Mouse (Mus musculus) heart, embryonic 14.5 days (tissue): ENCODE measurements at regions not wholly inside any gene's neighbourhood (a gene's known extent, or its start where the extent isn't known, plus 50 kb on each side); places are given as distances from the start of the nearest gene placed in this dataset.

Experiments used
- ATAC-seq: fragments of 200-750 bp; cut with Nextera tagmentation; 2 replicates; pipeline ENCODE4 v1.8.0; 2017; ENCODE audit warnings: low read depth, moderate TSS enrichment; ENCODE audit not compliant: insufficient number of reproducible peaks, insufficient read depth, low FRiP score
- H3K27ac ChIP-seq, 2 experiments: fragments of 200-500 bp in 1 of 2; fragments of 300-500 bp in 1 of 2; sonication (generic) in 1 of 2; replicated peaks in 1 of 2; 2 replicates each; pipeline ENCODE4 v1.5.1; 2012 to 2014; ENCODE audit warnings: low read depth in 2 of 2, low read length in 2 of 2, control low read depth in 1 of 2, mild to moderate bottlenecking in 1 of 2, mixed read lengths in 1 of 2; ENCODE audit not compliant: control insufficient read depth in 1 of 2, insufficient read depth in 1 of 2
- H3K27me3 ChIP-seq: fragments of 300-500 bp; sonication (generic); 2 replicates; pipeline ENCODE4 v1.6.1; 2014; ENCODE audit warnings: mild to moderate bottlenecking, low read length, control low read depth; ENCODE audit not compliant: control insufficient read depth, insufficient read depth
- H3K36me3 ChIP-seq: fragments of 300-500 bp; sonication (generic); 2 replicates; pipeline ENCODE4 v1.6.1; 2014; ENCODE audit warnings: mild to moderate bottlenecking, control low read depth, low read length, mixed read lengths; ENCODE audit not compliant: control insufficient read depth, insufficient read depth
- H3K4me1 ChIP-seq, 2 experiments: fragments of 200-500 bp in 1 of 2; fragments of 300-500 bp in 1 of 2; sonication (generic) in 1 of 2; 2 replicates each; pipeline ENCODE4 v1.6.1; 2012 to 2014; ENCODE audit warnings: low read length in 2 of 2, control low read depth in 1 of 2, mixed read lengths in 1 of 2; ENCODE audit not compliant: control insufficient read depth in 2 of 2, insufficient read depth in 2 of 2
- H3K4me2 ChIP-seq: fragments of 300-500 bp; sonication (generic); 2 replicates; pipeline ENCODE4 v1.6.1; 2014; ENCODE audit warnings: mild to moderate bottlenecking, low read length
- H3K4me3 ChIP-seq, 2 experiments: fragments of 200-500 bp in 1 of 2; fragments of 300-500 bp in 1 of 2; sonication (generic) in 1 of 2; 2 replicates each; pipeline ENCODE4 v1.5.1; 2012 to 2014; ENCODE audit warnings: low read length in 2 of 2, mild to moderate bottlenecking in 2 of 2, control low read depth in 1 of 2, low read depth in 1 of 2, moderate library complexity in 1 of 2; ENCODE audit not compliant: control insufficient read depth in 1 of 2, insufficient read depth in 1 of 2
- H3K9ac ChIP-seq: fragments of 300-500 bp; sonication (generic); 2 replicates; pipeline ENCODE4 v1.6.1; 2014; ENCODE audit warnings: mild to moderate bottlenecking, low read length
- H3K9me3 ChIP-seq: fragments of 300-500 bp; sonication (generic); 2 replicates; pipeline ENCODE4 v1.6.1; 2016; ENCODE audit warnings: low read length, control low read depth; ENCODE audit not compliant: control insufficient read depth
- WGBS: fragments of 180-500 bp; shearing (Covaris S2); extraction: QIAGEN DNeasy Blood & Tissue Kit; methylation state at CpG from one replicate; pipeline ENCODE4 v1.1.7; 2014; 5-methylcytosine and 5-hydroxymethylcytosine counted together

DNA sequence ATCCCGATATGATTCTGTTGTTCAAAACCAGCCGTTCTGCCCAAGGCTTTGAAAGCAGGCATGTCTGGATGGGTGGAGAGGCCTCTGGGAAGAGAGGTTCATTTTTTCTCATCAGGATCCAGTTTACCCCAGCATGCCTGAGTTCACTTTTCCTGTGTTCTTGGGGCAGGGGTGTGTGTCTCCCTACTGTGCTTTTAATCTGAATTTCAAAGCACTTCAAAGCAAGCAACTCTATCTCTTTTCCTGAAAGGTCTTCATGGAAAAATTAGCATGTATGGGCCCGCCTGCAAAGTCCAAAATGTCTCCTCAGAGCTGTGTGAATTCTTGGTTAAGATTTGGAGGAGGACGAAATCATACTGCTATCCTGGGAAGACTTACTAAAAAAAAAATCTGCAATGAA, 187.2 kb downstream of the Ktn1 start:
- H3K36me3 ChIP-seq = no peaks in the 10 kb centered on the region
- 77% methylated on average over 4 of the region's 4 CpGs for WGBS
- no peaks in the 10 kb centered on the region for H3K9me3 ChIP-seq
- H3K4me1 ChIP-seq = peaks cover 2 to 4% of the 10 kb centered on the region in 2 experiments; a peak in 1 of 4 replicates
- H3K27ac ChIP-seq = no peak overlapping the region
- no peak overlapping the region for H3K9ac ChIP-seq
- H3K4me2 ChIP-seq = no peak overlapping the region
- no peak for ATAC-seq
- H3K27me3 ChIP-seq = no peaks in the 10 kb centered on the region
- H3K4me3 ChIP-seq = no peak overlapping the region

- Histone ChIP-seq H3K9ac (no peak overlapping the region), H3K4me3 (no peak overlapping the region), H3K4me2 (no peak overlapping the region), H3K27me3 (no peaks in the 10 kb centered on the region), H3K9me3 (no peaks in the 10 kb centered on the region), H3K4me1 (no peaks in the 10 kb centered on the region), H3K36me3 (no peaks in the 10 kb centered on the region), H3K27ac (no peak overlapping the region)
- 61% methylated on average over 6 of the region's 6 CpGs for WGBS
- no peak for ATAC-seq
Observed at GRCm38 (mm10) chr14:47839493-47840215, 191.4 kb downstream of the Ktn1 start.

DNA sequence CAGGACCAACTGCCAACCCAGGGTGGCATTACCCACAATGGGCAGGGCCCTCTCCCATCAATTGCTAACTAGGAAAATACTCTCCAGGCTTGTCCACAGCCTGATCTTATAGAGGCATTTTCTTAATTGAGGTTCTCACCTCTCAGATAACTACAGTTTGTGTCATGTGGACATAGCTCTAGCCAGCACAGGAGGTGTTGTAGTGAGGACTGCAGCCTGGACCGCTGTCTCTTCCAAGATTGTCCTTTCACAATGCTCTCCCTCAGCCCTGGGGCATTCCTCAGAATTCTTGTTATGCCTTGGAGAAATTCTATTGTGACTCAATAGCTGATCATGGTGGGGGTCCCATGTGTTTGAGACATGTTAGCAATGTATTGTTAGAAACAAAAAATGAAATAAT, 196.1 kb downstream of the Ktn1 start:
- Histone ChIP-seq H3K36me3 (no peaks in the 10 kb centered on the region), H3K9ac (no peak overlapping the region), H3K27me3 (no peaks in the 10 kb centered on the region), H3K4me1 (no peaks in the 10 kb centered on the region), H3K9me3 (no peaks in the 10 kb centered on the region), H3K4me3 (no peak overlapping the region), H3K27ac (no peak overlapping the region), H3K4me2 (no peak overlapping the region)
- WGBS = 87% methylated on average over 1 of the region's 1 CpGs
- no peak for ATAC-seq

- Histone ChIP-seq H3K27ac (no peak overlapping the region), H3K9ac (no peak overlapping the region), H3K4me1 (no peaks in the 10 kb centered on the region), H3K4me2 (no peak overlapping the region), H3K4me3 (no peak overlapping the region), H3K9me3 (no peaks in the 10 kb centered on the region), H3K36me3 (no peaks in the 10 kb centered on the region), H3K27me3 (no peaks in the 10 kb centered on the region)
- WGBS = 87% methylated on average over 4 of the region's 4 CpGs
- no peak for ATAC-seq
Observed at GRCm38 (mm10) chr14:47848861-47849260, 200.6 kb downstream of the Ktn1 start.

DNA sequence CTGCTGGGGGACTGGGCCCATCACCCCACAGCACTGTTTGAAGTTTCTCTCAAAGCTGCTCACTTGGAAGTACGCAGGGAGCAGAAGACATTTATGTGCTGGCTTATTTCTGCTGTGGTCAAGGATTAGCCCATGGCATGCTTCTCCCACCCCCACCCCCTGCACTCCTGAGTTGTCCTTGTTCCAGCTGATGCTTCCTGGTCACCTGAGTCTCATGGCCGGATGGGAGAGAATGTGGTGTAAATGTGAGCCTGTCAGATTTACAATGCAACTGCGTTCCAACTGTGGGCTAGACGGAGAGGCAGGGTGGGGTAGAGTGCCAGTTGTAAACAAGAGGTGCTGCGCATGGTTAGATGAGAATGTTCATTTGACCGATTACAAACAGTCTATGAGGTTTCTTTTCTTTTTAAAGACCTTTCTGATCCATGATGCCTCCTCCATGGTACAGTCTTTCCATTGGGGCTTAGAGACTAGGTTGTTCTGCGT, 208.1 kb downstream of the Ktn1 start:
- H3K4me3 ChIP-seq = no peak overlapping the region
- no peaks in the 10 kb centered on the region for H3K9me3 ChIP-seq
- H3K9ac ChIP-seq = no peak overlapping the region
- H3K27ac ChIP-seq = no peak overlapping the region
- no peak overlapping the region for H3K4me2 ChIP-seq
- H3K27me3 ChIP-seq = no peaks in the 10 kb centered on the region
- H3K36me3 ChIP-seq = no peaks in the 10 kb centered on the region
- WGBS = 63% methylated on average over 7 of the region's 7 CpGs
- H3K4me1 ChIP-seq = no peaks in the 10 kb centered on the region
- no peak for ATAC-seq

GRCm38 (mm10) chr14:47857271-47857670, 209.0 kb downstream of the Ktn1 start:
- Histone ChIP-seq H3K4me1 (no peaks in the 10 kb centered on the region), H3K36me3 (no peaks in the 10 kb centered on the region), H3K4me3 (no peak overlapping the region), H3K27me3 (no peaks in the 10 kb centered on the region), H3K27ac (no peak overlapping the region), H3K9me3 (no peaks in the 10 kb centered on the region), H3K4me2 (no peak overlapping the region), H3K9ac (no peak overlapping the region)
- no peak for ATAC-seq
- WGBS = 71% methylated on average over 4 of the region's 4 CpGs

GRCm38 (mm10) chr14:47857731-47858556, 209.7 kb downstream of the Ktn1 start:
- Histone ChIP-seq H3K4me1 (no peaks in the 10 kb centered on the region), H3K27me3 (no peaks in the 10 kb centered on the region), H3K9me3 (no peaks in the 10 kb centered on the region), H3K36me3 (no peaks in the 10 kb centered on the region), H3K27ac (no peak overlapping the region), H3K4me2 (no peak overlapping the region), H3K9ac (no peak overlapping the region), H3K4me3 (no peak overlapping the region)
- 84% methylated on average over 16 of the region's 16 CpGs for WGBS
- ATAC-seq = no peak
